Mouse (Mus musculus) cerebellum, adult 11 months (tissue): Measurements from ENCODE around the gene H2-Ob.

Source experiments
- DNase-seq: peaks from one replicate; pipeline ENCODE4 v3.0.0; 2022

H2-Ob gene

DNA sequence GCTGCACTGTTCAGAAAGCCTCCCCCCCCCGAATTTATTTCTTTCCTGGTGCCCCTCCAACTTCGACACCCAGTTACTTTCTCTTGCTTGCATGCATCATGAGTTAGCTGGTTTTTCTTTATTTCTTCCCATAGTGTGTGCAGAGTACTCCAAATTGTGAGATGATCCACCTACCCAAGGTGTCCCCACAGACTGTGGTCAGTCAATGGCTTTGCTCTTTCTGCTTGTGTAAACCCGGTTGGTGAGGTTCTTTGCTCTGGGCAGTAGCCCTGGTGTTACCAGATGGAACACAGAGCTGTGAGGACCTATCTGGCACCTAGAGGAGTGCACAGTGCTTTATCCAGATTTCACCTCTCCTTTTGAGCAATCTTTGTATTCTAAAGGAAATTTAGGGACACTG, 49.4 kb downstream of the H2-Ob start:
- no peak for DNase-seq

DNA sequence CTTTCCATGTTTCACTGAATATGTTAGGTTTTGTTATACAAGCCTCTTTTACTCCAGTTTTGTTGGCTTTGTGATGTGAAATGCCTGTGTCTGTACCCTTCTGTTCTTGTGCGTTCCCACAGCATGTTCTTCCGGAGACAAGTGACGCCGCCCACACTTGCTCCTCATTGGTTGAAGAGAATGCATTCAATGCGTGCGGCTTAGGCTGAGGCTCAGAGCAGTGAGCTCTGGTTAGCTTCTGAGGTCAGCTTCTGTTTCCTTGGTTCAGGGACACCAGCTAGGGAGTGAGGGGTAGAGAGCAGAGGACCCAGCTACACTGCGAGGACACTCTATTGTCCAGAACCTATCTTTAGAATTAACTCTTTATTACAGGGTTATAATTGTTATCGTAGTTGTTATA, 52.9 kb downstream of the H2-Ob start:
- peak; percentile 23 for DNase-seq

DNA sequence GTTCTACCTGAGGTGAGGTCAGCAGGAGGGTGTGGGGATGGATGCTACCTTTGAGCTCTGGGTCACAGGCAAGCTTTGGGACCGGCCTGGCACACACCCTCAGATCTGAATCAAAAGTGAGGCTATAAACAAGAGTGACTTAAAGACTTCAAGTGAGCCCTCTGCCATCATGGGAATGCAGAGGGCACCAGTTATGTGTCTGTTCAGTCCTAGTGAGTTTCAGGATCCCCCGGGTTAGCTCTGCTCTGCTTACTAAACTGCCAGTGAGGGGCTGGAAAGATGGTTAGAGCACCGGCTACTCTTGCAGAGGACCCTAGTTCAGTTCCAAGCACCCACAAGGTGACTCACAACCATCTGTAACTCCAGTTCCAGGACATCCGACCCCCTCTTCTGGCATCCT, 53.9 kb downstream of the H2-Ob start:
- no peak for DNase-seq

DNA sequence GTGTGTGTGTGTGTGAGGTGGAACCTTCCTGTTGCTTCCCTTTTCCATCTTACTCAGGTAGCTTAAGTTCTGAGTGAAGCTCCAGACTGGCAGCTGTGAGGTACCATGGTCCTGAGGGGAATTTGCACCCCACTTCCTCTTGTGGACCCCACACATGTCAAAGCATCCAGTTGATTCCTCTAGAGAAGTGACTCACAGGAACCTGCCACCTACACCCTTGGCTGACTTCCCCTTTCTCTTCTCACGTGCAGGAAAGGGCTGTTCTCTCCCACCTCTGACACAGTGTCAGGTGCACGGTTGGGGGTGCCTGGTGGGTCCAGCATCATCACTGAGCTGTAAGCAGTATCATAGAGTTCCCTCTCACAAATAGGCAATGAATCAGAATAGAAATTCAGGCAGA, 54.8 kb downstream of the H2-Ob start:
- no peak for DNase-seq

DNA sequence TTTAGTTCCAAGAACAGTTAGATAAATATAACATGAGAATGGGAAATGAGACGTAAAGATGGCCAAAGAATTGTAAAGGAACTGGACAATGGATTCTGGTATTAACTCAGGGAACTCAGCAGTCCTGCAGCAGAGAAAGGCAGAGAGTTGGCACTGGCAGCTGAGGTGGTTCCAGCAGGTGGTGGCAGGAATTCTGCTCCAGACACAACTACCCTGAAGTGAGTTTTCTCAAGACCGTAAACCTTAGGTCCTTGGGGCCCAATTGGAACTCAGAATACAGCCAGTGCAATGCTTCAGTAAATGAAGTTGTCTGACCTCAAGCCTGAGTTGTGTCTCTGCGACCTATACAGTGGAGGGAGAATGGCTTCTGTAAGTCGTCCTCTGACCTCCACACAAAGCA, 55.5 kb downstream of the H2-Ob start:
- DNase-seq, result no peak

DNA sequence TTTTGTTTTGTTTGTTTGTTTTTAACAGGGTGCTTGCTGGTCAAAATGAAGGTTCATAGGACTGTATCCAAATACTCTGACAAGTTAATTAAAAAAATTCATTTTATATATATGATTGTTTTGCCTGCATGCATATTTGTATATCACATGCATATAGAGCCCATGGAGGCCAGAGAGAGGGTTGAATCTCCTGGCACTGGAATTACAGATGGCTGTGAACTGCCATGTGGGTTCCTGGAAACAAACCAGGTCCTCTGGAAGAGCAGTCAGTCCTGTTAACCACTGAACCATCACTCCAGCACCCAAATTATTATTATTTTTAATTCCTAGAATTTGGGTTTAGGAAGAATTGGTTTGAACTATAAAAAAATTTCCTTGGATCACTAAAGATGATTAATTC, 56.6 kb downstream of the H2-Ob start:
- DNase-seq, result no peak

DNA sequence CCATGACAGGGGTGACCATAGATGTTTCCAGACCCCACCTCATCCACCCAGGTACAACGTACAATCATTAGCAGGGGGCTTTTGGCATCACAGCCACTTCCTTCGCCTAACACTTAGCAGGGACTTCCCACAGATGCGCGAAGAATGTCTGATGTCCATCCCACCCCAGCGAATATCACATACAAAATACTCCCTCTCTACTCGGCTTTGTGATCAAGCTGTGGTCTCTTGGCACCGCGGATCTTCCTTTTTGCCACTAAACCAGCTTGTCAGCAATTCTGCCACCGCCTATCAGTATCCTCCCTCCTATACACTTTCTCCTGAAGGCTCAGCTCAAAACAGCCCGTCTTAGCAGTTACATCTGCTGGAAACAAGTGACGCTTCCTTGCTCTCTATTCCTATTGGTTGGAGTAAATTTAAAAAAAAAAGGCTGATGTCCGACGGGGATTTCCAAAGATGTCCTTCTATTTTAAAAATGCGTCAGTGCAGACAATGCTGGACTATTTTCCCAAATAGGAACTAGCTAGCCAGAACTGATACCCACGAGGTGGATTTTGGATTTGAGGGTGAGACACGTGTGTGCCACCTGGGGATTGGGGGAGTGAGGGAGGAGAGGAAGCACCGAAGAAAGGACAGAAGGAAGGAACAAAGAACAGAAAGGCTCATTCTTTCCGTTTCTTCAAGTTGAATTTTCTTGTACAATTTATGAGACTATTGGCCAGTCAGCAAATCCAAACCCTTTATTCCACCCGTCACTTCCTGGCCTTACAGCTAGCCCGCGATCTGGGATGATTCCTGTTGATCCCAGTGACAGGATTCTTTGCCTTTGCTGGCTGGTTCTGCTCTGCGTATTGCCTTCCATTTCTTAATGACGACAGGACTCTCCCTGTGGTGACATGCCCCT, 57.4 kb downstream of the H2-Ob start:
- DNase-seq, result no peak

DNA sequence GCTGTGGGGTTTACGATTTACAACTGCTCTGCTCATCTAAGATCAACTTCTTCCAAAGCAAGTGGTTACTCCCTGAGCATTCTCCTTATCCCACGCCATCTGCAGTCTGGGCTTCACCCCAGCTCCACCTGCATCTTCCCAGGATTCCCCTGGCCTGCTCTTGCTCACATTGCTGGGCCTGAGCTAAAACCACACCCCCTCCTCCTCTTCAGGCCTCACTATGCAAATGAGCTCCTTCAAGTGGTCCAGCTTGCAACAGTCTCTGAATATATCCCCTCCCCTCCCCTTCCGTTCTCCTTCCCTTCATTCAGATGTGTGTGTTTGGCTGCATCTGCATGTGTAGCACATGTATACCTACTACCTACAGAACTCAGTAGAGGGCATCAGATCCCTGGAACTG, 60.7 kb downstream of the H2-Ob start:
- DNase-seq, result no peak

DNA sequence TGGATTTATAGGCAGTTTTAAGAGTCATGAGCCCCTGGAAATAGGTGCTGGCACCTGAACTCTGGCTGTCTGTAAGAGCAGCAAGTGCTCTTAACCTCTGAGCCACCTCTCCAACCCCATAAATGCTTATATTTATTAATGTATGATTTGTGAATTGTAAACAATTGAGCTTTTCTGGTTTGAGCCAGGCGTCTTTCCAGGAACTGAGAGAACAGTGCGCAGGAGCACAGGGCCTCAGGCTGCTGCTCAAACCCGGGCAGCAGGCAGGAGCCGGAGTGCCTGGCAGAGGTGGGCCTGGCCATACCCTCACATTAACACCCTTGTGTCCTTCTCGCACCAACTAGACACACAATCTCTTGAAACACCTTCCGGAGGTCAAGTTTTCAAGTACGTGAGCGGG, 61.4 kb downstream of the H2-Ob start:
- no peak for DNase-seq

DNA sequence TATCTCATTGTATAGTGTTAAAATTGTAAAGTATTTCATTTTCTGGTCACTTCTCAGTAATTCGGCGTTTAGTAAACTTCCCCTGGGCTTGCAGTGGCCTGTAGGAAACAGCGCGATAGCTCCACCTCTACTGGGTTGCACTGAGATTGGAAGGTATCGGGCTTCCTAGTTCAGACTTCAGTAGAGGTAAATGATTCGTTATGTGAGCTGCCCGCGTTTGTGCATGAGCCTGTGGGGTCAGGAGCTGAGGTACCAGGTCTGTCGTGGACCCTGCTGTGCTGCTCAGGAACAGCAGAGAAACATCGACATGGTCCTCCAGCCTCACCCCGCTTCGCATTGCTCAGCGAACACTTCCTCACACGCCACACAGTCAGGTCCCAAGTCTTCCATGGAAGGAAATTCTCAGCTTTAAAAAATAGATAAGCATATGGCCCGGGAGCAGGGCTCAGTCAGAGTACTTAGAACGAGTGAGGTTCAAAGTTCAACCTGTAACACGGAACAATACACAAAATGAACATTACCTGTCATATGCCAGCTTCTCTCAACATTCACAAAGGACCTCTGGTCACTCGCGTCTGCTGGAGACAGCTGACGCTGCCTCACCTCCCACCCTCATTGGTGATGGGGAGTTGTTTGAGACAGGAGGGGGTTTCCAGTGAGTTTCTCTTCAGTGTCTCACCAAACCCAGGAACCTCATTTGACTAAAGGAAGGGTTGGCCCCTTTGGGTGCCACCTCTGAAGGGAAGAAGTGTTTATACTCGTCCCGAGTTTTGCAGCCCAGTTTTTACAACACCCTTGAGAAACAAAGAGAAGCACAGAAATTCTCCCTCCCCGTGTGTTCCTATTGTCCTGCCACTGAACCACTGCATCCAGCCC, 62.2 kb downstream of the H2-Ob start:
- no peak for DNase-seq

DNA sequence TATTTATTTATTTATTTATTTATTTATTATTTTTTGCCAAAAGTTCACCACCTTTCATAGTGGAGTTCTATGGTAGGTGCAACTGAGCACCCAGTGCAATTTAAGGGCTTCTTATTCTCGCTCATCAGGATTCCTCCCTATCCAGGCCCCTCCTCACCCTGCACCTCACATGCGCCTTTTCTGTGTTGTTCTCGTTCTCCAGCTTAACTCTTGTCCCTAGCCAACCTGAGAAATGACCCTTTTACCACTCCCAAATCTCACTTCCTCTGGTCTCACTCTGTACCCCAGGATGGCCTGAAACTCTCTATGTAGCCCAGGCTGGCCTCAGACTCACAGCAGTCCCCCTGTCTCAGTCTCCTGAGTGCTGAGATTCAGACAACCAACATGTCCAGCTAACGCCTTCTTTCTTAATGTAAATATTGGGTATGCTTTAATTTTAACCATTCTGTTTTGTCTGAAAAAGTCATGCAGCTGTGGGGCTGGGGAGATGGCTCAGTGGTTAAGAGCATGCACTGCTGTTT, 63.0 kb downstream of the H2-Ob start:
- no peak for DNase-seq

DNA sequence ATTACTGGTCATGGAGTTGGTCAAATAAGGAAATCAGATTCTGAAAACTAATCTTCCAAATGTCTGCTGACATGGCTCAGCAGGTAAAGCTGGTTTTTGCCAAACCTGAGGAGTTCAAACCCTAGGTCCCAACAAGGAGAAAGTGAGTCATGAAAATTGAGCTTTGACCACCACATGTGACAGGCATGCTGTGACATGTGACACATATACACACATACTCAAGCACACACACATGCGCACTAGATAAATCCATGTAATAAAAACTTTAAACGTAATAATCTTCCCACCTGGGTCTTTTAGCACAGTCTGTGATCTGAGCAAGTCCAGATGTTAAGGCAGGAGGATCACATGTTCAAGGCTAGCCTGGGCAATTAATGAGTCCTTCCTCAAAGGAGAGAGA, 65.1 kb downstream of the H2-Ob start:
- no peak for DNase-seq
